Mouse (Mus musculus) heart, adult 9 months (tissue): ENCODE results near the gene Rac3.

ENCODE experiments used
- DNase-seq, 2 experiments: peaks; one replicate each; pipeline ENCODE4 v3.0.0; 2022; ENCODE audit warnings: low spot score in 2 of 2

Gene Rac3

GRCm38 (mm10) chr11:120706120-120706519 lies 15.2 kb upstream of the Rac3 start:
- no peak for DNase-seq

- no peak for DNase-seq
Measured at GRCm38 (mm10) chr11:120707225-120707624, 14.0 kb upstream of the Rac3 start.

- DNase-seq, result no peak
Measured at GRCm38 (mm10) chr11:120707969-120708368, 13.3 kb upstream of the Rac3 start.

GRCm38 (mm10) chr11:120709551-120709950 lies 11.7 kb upstream of the Rac3 start:
- DNase-seq, result no peak

GRCm38 (mm10) chr11:120710672-120711071 lies 10.6 kb upstream of the Rac3 start:
- DNase-seq, result no peak

GRCm38 (mm10) chr11:120711980-120712604 lies 9.2 kb upstream of the Rac3 start:
- DNase-seq, result no peak

GRCm38 (mm10) chr11:120712771-120713568 lies 8.3 kb upstream of the Rac3 start:
- peak; percentile 28 to 41 for DNase-seq

- DNase-seq, result peak; percentile 98 to 99
Measured at GRCm38 (mm10) chr11:120713580-120714518, 7.4 kb upstream of the Rac3 start, which contains the start of the genes Cenpx and Lrrc45. Gene Cenpx, minus strand, starts transcription at chr11:120713738. Gene Lrrc45, plus strand, starts transcription at chr11:120713925.

GRCm38 (mm10) chr11:120714546-120714945 lies 6.7 kb upstream of the Rac3 start:
- no peak for DNase-seq

GRCm38 (mm10) chr11:120715131-120715530 lies 6.1 kb upstream of the Rac3 start:
- DNase-seq, result no peak

GRCm38 (mm10) chr11:120719242-120719641 lies 2.0 kb upstream of the Rac3 start:
- DNase-seq, result no peak

GRCm38 (mm10) chr11:120719841-120720376 lies 1.4 kb upstream of the Rac3 start:
- DNase-seq, result no peak

GRCm38 (mm10) chr11:120720450-120720849 lies 820 bp upstream of the Rac3 start:
- peak; percentile 74 to 79 for DNase-seq

- no peak for DNase-seq
Measured at GRCm38 (mm10) chr11:120722067-120722630, 879 bp downstream of the Rac3 start.

GRCm38 (mm10) chr11:120722761-120723382 lies 1.6 kb downstream of the Rac3 start:
- DNase-seq, result no peak

- no peak for DNase-seq
Measured at GRCm38 (mm10) chr11:120723509-120723908, 2.2 kb downstream of the Rac3 start.

- DNase-seq, result no peak
Measured at GRCm38 (mm10) chr11:120726243-120727168, 5.2 kb downstream of the Rac3 start.

- peak; percentile 94 to 96 for DNase-seq
Measured at GRCm38 (mm10) chr11:120727169-120727527, 5.9 kb downstream of the Rac3 start, which contains the start of gene Dcxr. Gene Dcxr, minus strand, starts transcription at chr11:120727281.

- no peak for DNase-seq
Measured at GRCm38 (mm10) chr11:120727564-120727963, 6.3 kb downstream of the Rac3 start.
